Mouse (Mus musculus) G1E (cell line): ENCODE measurements at regions not wholly inside any gene's neighbourhood (a gene's known extent, or its start where the extent isn't known, plus 50 kb on each side); places are given as distances from the start of the nearest gene placed in this dataset.

Experiments
- CTCF ChIP-seq: IDR thresholded peaks from 2 replicates; pipeline ENCODE4 v1.5.1; 2012; ENCODE audit warnings: low read depth, low read length, inconsistent platforms, mixed read lengths
- GATA1 ChIP-seq: IDR thresholded peaks from 2 replicates; pipeline ENCODE4 v1.6.1; 2012; ENCODE audit warnings: borderline replicate concordance, low read length, inconsistent platforms, mixed read lengths
- POLR2AphosphoS5 ChIP-seq: IDR thresholded peaks from 2 replicates; pipeline ENCODE4 v1.6.1; 2012; ENCODE audit warnings: low read depth, low read length, inconsistent platforms; ENCODE audit not compliant: insufficient replicate concordance

DNA sequence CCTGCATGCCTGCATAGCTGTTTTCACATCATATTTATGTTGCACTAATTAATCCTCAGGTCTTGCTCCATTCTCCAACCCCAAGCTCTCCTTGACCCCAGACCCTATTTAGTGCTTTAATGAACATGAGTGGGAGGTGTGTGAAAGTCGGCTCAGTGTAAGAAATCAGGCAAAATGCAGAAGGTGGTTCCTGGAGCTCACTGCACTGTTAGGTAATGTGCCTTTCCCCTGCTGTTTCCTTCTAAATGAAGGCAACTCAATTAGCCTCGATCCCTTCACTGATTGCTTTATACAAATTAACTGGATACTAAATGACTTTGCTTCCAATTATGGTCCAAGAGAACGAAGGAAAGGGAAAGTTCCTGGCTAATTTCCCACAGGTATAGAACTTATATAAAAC, 215.6 kb downstream of the Fat4 start:
- TF ChIP-seq CTCF (no peak), POLR2AphosphoS5 (no peak), GATA1 (no peak)
